Mouse (Mus musculus): ENCODE results near the gene Samd13. TPM values are rescaled to one million over a fixed set of nuclear protein-coding genes. Genes with fewer than 3 reads are reported as not detected.

Samd13 gene
- 0.46 and 0.51 TPM in 2 replicates for polyA plus RNA-seq (2014; fragmentation: Nextera tagmentation; extraction: Ambion mirVana)

GRCm38 (mm10) chr3:146684811-146685675 is at the start of gene Samd13:
Samd13 (minus strand) TSS chr3:146685592.
- peaks cover 19% of the 10 kb centered on the region for H3K4me1 ChIP-seq (replicated peaks; ENCODE audit: control insufficient read depth, insufficient read depth, low read length)
- H3K36me3 ChIP-seq (ENCODE audit: control insufficient read depth, insufficient read depth, low read length): no peaks in the 10 kb centered on the region
- DNase-seq (ENCODE audit: low spot score) (peak; percentile 84), ATAC-seq (replicated peaks; ENCODE audit: low FRiP score, low TSS enrichment, low read depth) (peak; percentile 87)
- H3K4me3 ChIP-seq (ENCODE audit: low read depth, low read length): peak within 1 kb of the TSS; percentile 65
- 2% methylated on average over 50 of the region's 50 CpGs for WGBS
- no peaks in the 10 kb centered on the region for H3K9me3 ChIP-seq (ENCODE audit: control insufficient read depth, low read length)
- H3K27me3 ChIP-seq (replicated peaks; ENCODE audit: control insufficient read depth, insufficient read depth, low read length): no peaks in the 10 kb centered on the region
- H3K4me2 ChIP-seq (ENCODE audit: low read length): peak within 1 kb of the TSS; percentile 98
- H3K27ac ChIP-seq (ENCODE audit: low read depth): no peak within 1 kb of the TSS
- H3K9ac ChIP-seq (ENCODE audit: low read length): peak within 1 kb of the TSS; percentile 69

GRCm38 (mm10) chr3:146731499-146731898 is 46.1 kb upstream of the Samd13 start:
- Histone ChIP-seq H3K27ac (ENCODE audit: low read depth) (no peak overlapping the region), H3K4me3 (ENCODE audit: low read depth, low read length) (no peak overlapping the region), H3K9me3 (ENCODE audit: control insufficient read depth, low read length) (peaks cover under 1% of the 10 kb centered on the region), H3K9ac (ENCODE audit: low read length) (no peak overlapping the region), H3K4me2 (ENCODE audit: low read length) (no peak overlapping the region), H3K27me3 (replicated peaks; ENCODE audit: control insufficient read depth, insufficient read depth, low read length) (no peaks in the 10 kb centered on the region), H3K4me1 (replicated peaks; ENCODE audit: control insufficient read depth, insufficient read depth, low read length) (no peaks in the 10 kb centered on the region), H3K36me3 (ENCODE audit: control insufficient read depth, insufficient read depth, low read length) (peaks cover 80% of the 10 kb centered on the region)
- DNase-seq (ENCODE audit: low spot score): no peak
- WGBS: 97% methylated on average over 11 of the region's 11 CpGs
- ATAC-seq (replicated peaks; ENCODE audit: low FRiP score, low TSS enrichment, low read depth): no peak

GRCm38 (mm10) chr3:146723037-146723436 is 37.6 kb upstream of the Samd13 start:
- Histone ChIP-seq H3K9me3 (ENCODE audit: control insufficient read depth, low read length) (peaks cover 8% of the 10 kb centered on the region), H3K4me3 (ENCODE audit: low read depth, low read length) (no peak overlapping the region), H3K4me1 (replicated peaks; ENCODE audit: control insufficient read depth, insufficient read depth, low read length) (no peaks in the 10 kb centered on the region), H3K27ac (ENCODE audit: low read depth) (no peak overlapping the region), H3K27me3 (replicated peaks; ENCODE audit: control insufficient read depth, insufficient read depth, low read length) (no peaks in the 10 kb centered on the region), H3K4me2 (ENCODE audit: low read length) (no peak overlapping the region), H3K9ac (ENCODE audit: low read length) (no peak overlapping the region), H3K36me3 (ENCODE audit: control insufficient read depth, insufficient read depth, low read length) (peaks cover 15% of the 10 kb centered on the region)
- DNase-seq (ENCODE audit: low spot score): no peak
- WGBS: 59% methylated on average over 3 of the region's 3 CpGs
- no peak for ATAC-seq (replicated peaks; ENCODE audit: low FRiP score, low TSS enrichment, low read depth)

- no peak for DNase-seq (ENCODE audit: low spot score)
- Histone ChIP-seq H3K4me3 (ENCODE audit: low read depth, low read length) (no peak overlapping the region), H3K27ac (ENCODE audit: low read depth) (no peak overlapping the region), H3K9me3 (ENCODE audit: control insufficient read depth, low read length) (no peaks in the 10 kb centered on the region), H3K27me3 (replicated peaks; ENCODE audit: control insufficient read depth, insufficient read depth, low read length) (no peaks in the 10 kb centered on the region), H3K4me1 (replicated peaks; ENCODE audit: control insufficient read depth, insufficient read depth, low read length) (no peaks in the 10 kb centered on the region), H3K36me3 (ENCODE audit: control insufficient read depth, insufficient read depth, low read length) (no peaks in the 10 kb centered on the region), H3K4me2 (ENCODE audit: low read length) (no peak overlapping the region), H3K9ac (ENCODE audit: low read length) (no peak overlapping the region)
- WGBS: 73% methylated on average over 4 of the region's 4 CpGs
- ATAC-seq (replicated peaks; ENCODE audit: low FRiP score, low TSS enrichment, low read depth): no peak
Measured at GRCm38 (mm10) chr3:146719696-146720095, 34.3 kb upstream of the Samd13 start.

- H3K4me2 ChIP-seq (ENCODE audit: low read length): no peak overlapping the region
- H3K9me3 ChIP-seq (ENCODE audit: control insufficient read depth, low read length): no peaks in the 10 kb centered on the region
- no peak for DNase-seq (ENCODE audit: low spot score)
- no peak overlapping the region for H3K4me3 ChIP-seq (ENCODE audit: low read depth, low read length)
- no peaks in the 10 kb centered on the region for H3K4me1 ChIP-seq (replicated peaks; ENCODE audit: control insufficient read depth, insufficient read depth, low read length)
- no peaks in the 10 kb centered on the region for H3K27me3 ChIP-seq (replicated peaks; ENCODE audit: control insufficient read depth, insufficient read depth, low read length)
- WGBS: 69% methylated on average over 5 of the region's 5 CpGs
- H3K27ac ChIP-seq (ENCODE audit: low read depth): no peak overlapping the region
- peak; percentile 71 for ATAC-seq (replicated peaks; ENCODE audit: low FRiP score, low TSS enrichment, low read depth)
- no peaks in the 10 kb centered on the region for H3K36me3 ChIP-seq (ENCODE audit: control insufficient read depth, insufficient read depth, low read length)
- H3K9ac ChIP-seq (ENCODE audit: low read length): no peak overlapping the region
Measured at GRCm38 (mm10) chr3:146718251-146718650, 32.9 kb upstream of the Samd13 start.

- no peaks in the 10 kb centered on the region for H3K36me3 ChIP-seq (ENCODE audit: control insufficient read depth, insufficient read depth, low read length)
- DNase-seq (ENCODE audit: low spot score): no peak
- H3K4me2 ChIP-seq (ENCODE audit: low read length): no peak overlapping the region
- WGBS: 71% methylated on average over 7 of the region's 7 CpGs
- no peak overlapping the region for H3K27ac ChIP-seq (ENCODE audit: low read depth)
- ATAC-seq (replicated peaks; ENCODE audit: low FRiP score, low TSS enrichment, low read depth): no peak
- H3K9ac ChIP-seq (ENCODE audit: low read length): no peak overlapping the region
- no peaks in the 10 kb centered on the region for H3K27me3 ChIP-seq (replicated peaks; ENCODE audit: control insufficient read depth, insufficient read depth, low read length)
- no peaks in the 10 kb centered on the region for H3K4me1 ChIP-seq (replicated peaks; ENCODE audit: control insufficient read depth, insufficient read depth, low read length)
- no peaks in the 10 kb centered on the region for H3K9me3 ChIP-seq (ENCODE audit: control insufficient read depth, low read length)
- H3K4me3 ChIP-seq (ENCODE audit: low read depth, low read length): no peak overlapping the region
Measured at GRCm38 (mm10) chr3:146712305-146712704, 26.9 kb upstream of the Samd13 start.

GRCm38 (mm10) chr3:146711559-146711958 is 26.2 kb upstream of the Samd13 start:
- H3K27me3 ChIP-seq (replicated peaks; ENCODE audit: control insufficient read depth, insufficient read depth, low read length): no peaks in the 10 kb centered on the region
- WGBS: 65% methylated on average over 6 of the region's 6 CpGs
- no peaks in the 10 kb centered on the region for H3K9me3 ChIP-seq (ENCODE audit: control insufficient read depth, low read length)
- H3K4me2 ChIP-seq (ENCODE audit: low read length): no peak overlapping the region
- H3K27ac ChIP-seq (ENCODE audit: low read depth): no peak overlapping the region
- H3K36me3 ChIP-seq (ENCODE audit: control insufficient read depth, insufficient read depth, low read length): no peaks in the 10 kb centered on the region
- DNase-seq (ENCODE audit: low spot score) (no peak), ATAC-seq (replicated peaks; ENCODE audit: low FRiP score, low TSS enrichment, low read depth) (no peak)
- no peak overlapping the region for H3K9ac ChIP-seq (ENCODE audit: low read length)
- H3K4me1 ChIP-seq (replicated peaks; ENCODE audit: control insufficient read depth, insufficient read depth, low read length): no peaks in the 10 kb centered on the region
- no peak overlapping the region for H3K4me3 ChIP-seq (ENCODE audit: low read depth, low read length)

- 73% methylated on average over 7 of the region's 7 CpGs for WGBS
- Histone ChIP-seq H3K4me2 (ENCODE audit: low read length) (no peak overlapping the region), H3K4me3 (ENCODE audit: low read depth, low read length) (no peak overlapping the region), H3K27me3 (replicated peaks; ENCODE audit: control insufficient read depth, insufficient read depth, low read length) (no peaks in the 10 kb centered on the region), H3K27ac (ENCODE audit: low read depth) (no peak overlapping the region), H3K9me3 (ENCODE audit: control insufficient read depth, low read length) (no peaks in the 10 kb centered on the region), H3K36me3 (ENCODE audit: control insufficient read depth, insufficient read depth, low read length) (no peaks in the 10 kb centered on the region), H3K4me1 (replicated peaks; ENCODE audit: control insufficient read depth, insufficient read depth, low read length) (no peaks in the 10 kb centered on the region), H3K9ac (ENCODE audit: low read length) (no peak overlapping the region)
- DNase-seq (ENCODE audit: low spot score): no peak
- no peak for ATAC-seq (replicated peaks; ENCODE audit: low FRiP score, low TSS enrichment, low read depth)
Measured at GRCm38 (mm10) chr3:146711084-146711483, 25.7 kb upstream of the Samd13 start.

GRCm38 (mm10) chr3:146709086-146709485 is 23.7 kb upstream of the Samd13 start:
- Histone ChIP-seq H3K9me3 (ENCODE audit: control insufficient read depth, low read length) (no peaks in the 10 kb centered on the region), H3K36me3 (ENCODE audit: control insufficient read depth, insufficient read depth, low read length) (no peaks in the 10 kb centered on the region), H3K9ac (ENCODE audit: low read length) (no peak overlapping the region), H3K27me3 (replicated peaks; ENCODE audit: control insufficient read depth, insufficient read depth, low read length) (no peaks in the 10 kb centered on the region), H3K4me2 (ENCODE audit: low read length) (no peak overlapping the region), H3K4me1 (replicated peaks; ENCODE audit: control insufficient read depth, insufficient read depth, low read length) (no peaks in the 10 kb centered on the region), H3K4me3 (ENCODE audit: low read depth, low read length) (no peak overlapping the region), H3K27ac (ENCODE audit: low read depth) (no peak overlapping the region)
- 82% methylated on average over 1 of the region's 1 CpGs for WGBS
- no peak for ATAC-seq (replicated peaks; ENCODE audit: low FRiP score, low TSS enrichment, low read depth)
- DNase-seq (ENCODE audit: low spot score): no peak
